Mouse (Mus musculus): ENCODE measurements around the gene Lrrc8d.

GRCm38 (mm10) chr5:105847726-105848125, 148.0 kb downstream of the Lrrc8d start:
- TF ChIP-seq CTCF (IDR thresholded peaks at IDR 0.05; ENCODE audit: borderline replicate concordance, extremely low read depth, insufficient read depth, insufficient read length) (no peak), POLR2A (IDR thresholded peaks at IDR 0.05; ENCODE audit: borderline replicate concordance, extremely low read depth, insufficient read depth, insufficient read length, poor library complexity, severe bottlenecking) (no peak)
